ENCODE assay signal across 12 mouse cellular contexts in genomic region chr15:96937623-96938022, GRCm38 (mm10).
"Had no signal": no experiment of that assay in that cellular context is flagged by ENCODE, and none has a peak within 500 bp of the region (broad histone marks: within the 10 kb centered on the region; RNA-seq: fewer than 3 reads in every experiment).

No protein-coding gene starts in this region.

- DNase-seq: kidney, postnatal 25 days; lung, adult 2 months; lung, postnatal 36 days; right cerebral cortex, postnatal 14 days; thymus, adult 2 months; thymus, postnatal 25 days had no signal

- H3K27me3 ChIP-seq: midbrain, embryonic 15.5 days; neural tube, embryonic 13.5 days; stomach, embryonic 15.5 days had no signal

- H3K4me2 ChIP-seq: midbrain, embryonic 15.5 days; neural tube, embryonic 13.5 days; stomach, embryonic 15.5 days had no signal

- H3K4me3 ChIP-seq: left cerebral cortex, adult 2 months; limb, embryonic 10.5 days; midbrain, embryonic 15.5 days; neural tube, embryonic 13.5 days; stomach, embryonic 15.5 days had no signal

- H3K36me3 ChIP-seq: limb, embryonic 10.5 days; midbrain, embryonic 15.5 days; neural tube, embryonic 13.5 days; stomach, embryonic 15.5 days had no signal

- ATAC-seq: midbrain, embryonic 15.5 days had no signal

- H3K27ac ChIP-seq: left cerebral cortex, adult 2 months; liver, embryonic 14.5 days; midbrain, embryonic 15.5 days; neural tube, embryonic 13.5 days; stomach, embryonic 15.5 days had no signal

- H3K4me1 ChIP-seq: midbrain, embryonic 15.5 days; neural tube, embryonic 13.5 days had no signal

- H3K9me3 ChIP-seq: limb, embryonic 10.5 days; midbrain, embryonic 15.5 days; neural tube, embryonic 13.5 days; stomach, embryonic 15.5 days had no signal

- H3K9ac ChIP-seq: liver, embryonic 14.5 days; midbrain, embryonic 15.5 days; neural tube, embryonic 13.5 days; stomach, embryonic 15.5 days had no signal
